Mouse (Mus musculus) lung, postnatal 25 days (tissue): Measurements from ENCODE around the gene Gm10428.
"Not testable (repeated sequence)": the region's sequence is repeated elsewhere in the genome, so short reads cannot be mapped to it uniquely, and the experiment has no call there.

Experiments used
- DNase-seq: peaks from one replicate; pipeline ENCODE4 v3.0.0; 2022; ENCODE audit warnings: low spot score

The Gm10428 gene

GRCm38 (mm10) chr11:62752780-62753179 lies at the start of gene Gm10428:
Gene Gm10428, plus strand, starts transcription at chr11:62753100.
- DNase-seq: no peak

- DNase-seq: no peak
Measured at GRCm38 (mm10) chr11:62706141-62706540, 46.8 kb upstream of the Gm10428 start.

- DNase-seq: no peak
Measured at GRCm38 (mm10) chr11:62708252-62708651, 44.6 kb upstream of the Gm10428 start.

GRCm38 (mm10) chr11:62710657-62711056 lies 42.2 kb upstream of the Gm10428 start:
- no peak for DNase-seq

GRCm38 (mm10) chr11:62728276-62728675 lies 24.6 kb upstream of the Gm10428 start:
- DNase-seq: no peak

- peak; percentile 85 for DNase-seq
Measured at GRCm38 (mm10) chr11:62731311-62732021, 21.4 kb upstream of the Gm10428 start, which contains the start of gene Zfp287. Gene Zfp287, minus strand, starts transcription at chr11:62731905.

- no peak for DNase-seq
Measured at GRCm38 (mm10) chr11:62732022-62732387, 20.9 kb upstream of the Gm10428 start.

- no peak for DNase-seq
Measured at GRCm38 (mm10) chr11:62732665-62733064, 20.2 kb upstream of the Gm10428 start.

GRCm38 (mm10) chr11:62741186-62741585 lies 11.7 kb upstream of the Gm10428 start:
- no peak for DNase-seq

GRCm38 (mm10) chr11:62742261-62742957 lies 10.5 kb upstream of the Gm10428 start:
- no peak for DNase-seq

GRCm38 (mm10) chr11:62744103-62744502 lies 8.8 kb upstream of the Gm10428 start:
- DNase-seq: peak; percentile 69

- DNase-seq: peak; percentile 54
Measured at GRCm38 (mm10) chr11:62746001-62746533, 6.8 kb upstream of the Gm10428 start.

- DNase-seq: no peak
Measured at GRCm38 (mm10) chr11:62747227-62747626, 5.7 kb upstream of the Gm10428 start.

GRCm38 (mm10) chr11:62748062-62748461 lies 4.8 kb upstream of the Gm10428 start:
- DNase-seq: no peak

- DNase-seq: not testable (repeated sequence)
Measured at GRCm38 (mm10) chr11:62749445-62749844, 3.5 kb upstream of the Gm10428 start.

GRCm38 (mm10) chr11:62752191-62752590 lies 709 bp upstream of the Gm10428 start:
- no peak for DNase-seq

GRCm38 (mm10) chr11:62756456-62757142 lies 3.7 kb downstream of the Gm10428 start:
- peak; percentile 97 for DNase-seq

GRCm38 (mm10) chr11:62757143-62757507 lies 4.2 kb downstream of the Gm10428 start:
- no peak for DNase-seq

- no peak for DNase-seq
Measured at GRCm38 (mm10) chr11:62757906-62758305, 5.0 kb downstream of the Gm10428 start.

- no peak for DNase-seq
Measured at GRCm38 (mm10) chr11:62758491-62758890, 5.6 kb downstream of the Gm10428 start.

GRCm38 (mm10) chr11:62760755-62761457 lies 8.0 kb downstream of the Gm10428 start:
- no peak for DNase-seq

- DNase-seq: no peak
Measured at GRCm38 (mm10) chr11:62776510-62776909, 23.6 kb downstream of the Gm10428 start.
